Mouse (Mus musculus) neural tube, embryonic 12.5 days (tissue): ENCODE data around the gene Pdzd7. TPM values are rescaled to one million over a fixed set of nuclear protein-coding genes. Genes with fewer than 3 reads are reported as not detected.

Experiments used
- ATAC-seq: fragments of 200-750 bp; cut with Nextera tagmentation; 2 replicates; pipeline ENCODE4 v1.8.0; 2017; ENCODE audit warnings: low read depth, mild to moderate bottlenecking, moderate TSS enrichment, moderate library complexity; ENCODE audit not compliant: low FRiP score
- H3K27ac ChIP-seq: fragments of 300-500 bp; sonication (generic); 2 replicates; pipeline ENCODE4 v1.5.1; 2016
- H3K27me3 ChIP-seq: fragments of 300-500 bp; sonication (generic); replicated peaks from 2 replicates; pipeline ENCODE4 v1.6.1; 2016; ENCODE audit warnings: mild to moderate bottlenecking
- H3K36me3 ChIP-seq: fragments of 300-500 bp; sonication (generic); 2 replicates; pipeline ENCODE4 v1.6.1; 2016; ENCODE audit warnings: mild to moderate bottlenecking
- H3K4me1 ChIP-seq: fragments of 300-500 bp; sonication (generic); 2 replicates; pipeline ENCODE4 v1.6.1; 2016
- H3K4me2 ChIP-seq: fragments of 300-500 bp; sonication (generic); replicated peaks from 2 replicates; pipeline ENCODE4 v1.6.1; 2016; ENCODE audit warnings: mild to moderate bottlenecking
- H3K4me3 ChIP-seq: fragments of 300-500 bp; sonication (generic); 2 replicates; pipeline ENCODE4 v1.5.1; 2016
- H3K9ac ChIP-seq: fragments of 300-500 bp; sonication (generic); 2 replicates; pipeline ENCODE4 v1.6.1; 2016; ENCODE audit warnings: mild to moderate bottlenecking
- H3K9me3 ChIP-seq: fragments of 300-500 bp; sonication (generic); 2 replicates; pipeline ENCODE4 v1.6.1; 2016; ENCODE audit warnings: mild to moderate bottlenecking
- WGBS: fragments of 180-500 bp; shearing (Covaris S2); methylation state at CpG from one replicate; pipeline ENCODE4 v1.1.7; 2016; 5-methylcytosine and 5-hydroxymethylcytosine counted together
- polyA plus RNA-seq: library from polyadenylated mRNA; unstranded; fragments of >200 nt; fragmentation: Nextera tagmentation; extraction: Ambion mirVana; gene quantifications from 2 replicates; pipeline ENCODE4 v1.2.1, GENCODE M21; 2016

Gene Pdzd7
- polyA plus RNA-seq, 1 experiment from 2014 or later = 0.63 TPM

- under 1% methylated on average over 45 of the region's 45 CpGs for WGBS
- peak; percentile 81 for ATAC-seq
- peaks cover 67% of the 10 kb centered on the region for H3K27me3 ChIP-seq
- H3K9me3 ChIP-seq = no peaks in the 10 kb centered on the region
- H3K36me3 ChIP-seq = no peaks in the 10 kb centered on the region
- H3K9ac ChIP-seq = peak within 1 kb of the TSS; percentile 71
- H3K4me2 ChIP-seq = peak within 1 kb of the TSS; percentile 98
- peak within 1 kb of the TSS; percentile 53; the same call in 1 of the 2 replicates for H3K27ac ChIP-seq
- H3K4me1 ChIP-seq = peaks cover 25% of the 10 kb centered on the region
- peak within 1 kb of the TSS; percentile 60 for H3K4me3 ChIP-seq
Observed at GRCm38 (mm10) chr19:45074580-45075322, 29.2 kb upstream of the Pdzd7 start, which contains the start of gene Kazald1. Gene Kazald1, plus strand, starts transcription at chr19:45075241.

GRCm38 (mm10) chr19:45073871-45074542 is 28.5 kb upstream of the Pdzd7 start:
- H3K36me3 ChIP-seq = no peaks in the 10 kb centered on the region
- peak overlapping the region; percentile 60 for H3K4me3 ChIP-seq
- peak overlapping the region; percentile 98 for H3K4me2 ChIP-seq
- H3K4me1 ChIP-seq = peaks cover 23% of the 10 kb centered on the region
- peak; percentile 23; the same call in 1 of the 2 replicates for ATAC-seq
- H3K9ac ChIP-seq = peak overlapping the region; percentile 71
- H3K27me3 ChIP-seq = peaks cover 60% of the 10 kb centered on the region
- H3K9me3 ChIP-seq = no peaks in the 10 kb centered on the region
- 9% methylated on average over 20 of the region's 20 CpGs for WGBS
- no peak overlapping the region for H3K27ac ChIP-seq

GRCm38 (mm10) chr19:45067758-45068510 is 22.4 kb upstream of the Pdzd7 start:
- no peak for ATAC-seq
- Histone ChIP-seq H3K9ac (no peak overlapping the region), H3K36me3 (no peaks in the 10 kb centered on the region), H3K27ac (no peak overlapping the region), H3K4me3 (no peak overlapping the region), H3K9me3 (no peaks in the 10 kb centered on the region), H3K4me2 (no peak overlapping the region), H3K4me1 (peaks cover 8% of the 10 kb centered on the region; the same call in 1 of the 2 replicates), H3K27me3 (peaks cover 74% of the 10 kb centered on the region)
- WGBS = 80% methylated on average over 7 of the region's 7 CpGs

- no peak for ATAC-seq
- H3K4me1 ChIP-seq = peaks cover 8% of the 10 kb centered on the region; the same call in 1 of the 2 replicates
- H3K9me3 ChIP-seq = no peaks in the 10 kb centered on the region
- no peak overlapping the region for H3K9ac ChIP-seq
- H3K4me3 ChIP-seq = no peak overlapping the region
- no peaks in the 10 kb centered on the region for H3K36me3 ChIP-seq
- H3K27me3 ChIP-seq = peaks cover 74% of the 10 kb centered on the region
- 12% methylated on average over 17 of the region's 17 CpGs for WGBS
- no peak overlapping the region for H3K4me2 ChIP-seq
- H3K27ac ChIP-seq = no peak overlapping the region
Observed at GRCm38 (mm10) chr19:45067170-45067569, 21.7 kb upstream of the Pdzd7 start.

GRCm38 (mm10) chr19:45065226-45065625 is 19.7 kb upstream of the Pdzd7 start:
- under 1% methylated on average over 21 of the region's 21 CpGs for WGBS
- H3K4me3 ChIP-seq = no peak overlapping the region
- peaks cover 8% of the 10 kb centered on the region; the same call in 1 of the 2 replicates for H3K4me1 ChIP-seq
- H3K27ac ChIP-seq = no peak overlapping the region
- H3K9ac ChIP-seq = no peak overlapping the region
- peak overlapping the region; percentile 12; the same call in 1 of the 2 replicates for H3K4me2 ChIP-seq
- no peak for ATAC-seq
- H3K9me3 ChIP-seq = no peaks in the 10 kb centered on the region
- H3K36me3 ChIP-seq = no peaks in the 10 kb centered on the region
- H3K27me3 ChIP-seq = peaks cover 57% of the 10 kb centered on the region

GRCm38 (mm10) chr19:45063565-45064292 is 18.2 kb upstream of the Pdzd7 start:
- 40% methylated on average over 20 of the region's 20 CpGs for WGBS
- Histone ChIP-seq H3K9me3 (no peaks in the 10 kb centered on the region), H3K9ac (no peak overlapping the region), H3K27me3 (peaks cover 50% of the 10 kb centered on the region), H3K4me2 (peak overlapping the region; percentile 35), H3K4me1 (peaks cover 12% of the 10 kb centered on the region), H3K36me3 (no peaks in the 10 kb centered on the region), H3K4me3 (no peak overlapping the region), H3K27ac (no peak overlapping the region)
- ATAC-seq = peak; percentile 56; the same call in 1 of the 2 replicates

- Histone ChIP-seq H3K36me3 (peaks cover 9% of the 10 kb centered on the region; the same call in 1 of the 2 replicates), H3K4me3 (peak overlapping the region; percentile 57), H3K27me3 (peaks cover 5% of the 10 kb centered on the region), H3K27ac (peak overlapping the region; percentile 95), H3K4me1 (peaks cover 25% of the 10 kb centered on the region), H3K9me3 (no peaks in the 10 kb centered on the region), H3K9ac (peak overlapping the region; percentile 74), H3K4me2 (peak overlapping the region; percentile 78)
- 1% methylated on average over 14 of the region's 14 CpGs for WGBS
- no peak for ATAC-seq
Observed at GRCm38 (mm10) chr19:45058841-45059240, 13.3 kb upstream of the Pdzd7 start.

- WGBS = under 1% methylated on average over 34 of the region's 34 CpGs
- H3K4me1 ChIP-seq = peaks cover 23% of the 10 kb centered on the region
- peak overlapping the region; percentile 95 for H3K27ac ChIP-seq
- H3K4me2 ChIP-seq = peak overlapping the region; percentile 78
- H3K9ac ChIP-seq = peak overlapping the region; percentile 74
- H3K36me3 ChIP-seq = peaks cover 9% of the 10 kb centered on the region; the same call in 1 of the 2 replicates
- no peaks in the 10 kb centered on the region for H3K9me3 ChIP-seq
- peak overlapping the region; percentile 57 for H3K4me3 ChIP-seq
- 0 out of 2 replicates have a peak, but pooled peaks cover 4% of the 10 kb centered on the region for H3K27me3 ChIP-seq
- peak; percentile 89 for ATAC-seq
Observed at GRCm38 (mm10) chr19:45058113-45058839, 12.8 kb upstream of the Pdzd7 start.

GRCm38 (mm10) chr19:45057724-45058112 is 12.2 kb upstream of the Pdzd7 start:
- WGBS = 51% methylated on average over 7 of the region's 7 CpGs
- peaks cover 11% of the 10 kb centered on the region; the same call in 1 of the 2 replicates for H3K36me3 ChIP-seq
- no peaks in the 10 kb centered on the region for H3K9me3 ChIP-seq
- peaks cover 23% of the 10 kb centered on the region for H3K4me1 ChIP-seq
- peak overlapping the region; percentile 57 for H3K4me3 ChIP-seq
- ATAC-seq = no peak; the same call in 1 of the 2 replicates
- peak overlapping the region; percentile 60 for H3K9ac ChIP-seq
- 0 out of 2 replicates have a peak, but pooled peaks cover 4% of the 10 kb centered on the region for H3K27me3 ChIP-seq
- peak overlapping the region; percentile 78 for H3K4me2 ChIP-seq
- peak overlapping the region; percentile 95 for H3K27ac ChIP-seq

- ATAC-seq = no peak
- Histone ChIP-seq H3K4me2 (peak overlapping the region; percentile 78), H3K4me1 (peaks cover 23% of the 10 kb centered on the region), H3K27me3 (0 out of 2 replicates have a peak, but pooled peaks cover 4% of the 10 kb centered on the region), H3K9me3 (no peaks in the 10 kb centered on the region), H3K27ac (no peak overlapping the region), H3K9ac (peak overlapping the region; percentile 60; the same call in 1 of the 2 replicates), H3K36me3 (peaks cover 16% of the 10 kb centered on the region; the same call in 1 of the 2 replicates), H3K4me3 (no peak overlapping the region)
- 90% methylated on average over 7 of the region's 7 CpGs for WGBS
Observed at GRCm38 (mm10) chr19:45056908-45057698, 11.6 kb upstream of the Pdzd7 start.
